Mouse (Mus musculus) C2C12 (cell line): ENCODE data around the gene Rhobtb1. TPM values are rescaled to one million over a fixed set of nuclear protein-coding genes. Genes with fewer than 3 reads are reported as not detected.

ENCODE experiments used
- H3K27me3 ChIP-seq: one replicate; pipeline ENCODE4 v1.6.1; 2011; ENCODE audit not compliant: control insufficient read depth, insufficient read depth, insufficient read length
- H3K36me3 ChIP-seq: one replicate; pipeline ENCODE4 v1.6.1; 2011; ENCODE audit not compliant: control insufficient read depth, insufficient read depth
- H3K4me3 ChIP-seq: one replicate; pipeline ENCODE4 v1.5.1; 2011; ENCODE audit warnings: mild to moderate bottlenecking, control low read depth; ENCODE audit not compliant: poor library complexity, insufficient read depth, severe bottlenecking
- H3K79me2 ChIP-seq: one replicate; pipeline ENCODE4 v1.6.1; 2011; ENCODE audit not compliant: control insufficient read depth, insufficient read depth
- H3K79me3 ChIP-seq: one replicate; pipeline ENCODE4 v1.6.1; 2011; ENCODE audit warnings: low read depth, control low read depth
- H3ac ChIP-seq: one replicate; pipeline ENCODE3; 2011; ENCODE audit warnings: low read depth; ENCODE audit not compliant: control insufficient read depth, insufficient read length
- CEBPB ChIP-seq: IDR thresholded peaks from one replicate; pipeline ENCODE4 v1.6.1; 2011; ENCODE audit warnings: low read depth, mild to moderate bottlenecking, control low read depth, moderate library complexity
- CTCF ChIP-seq: IDR thresholded peaks from one replicate; pipeline ENCODE4 v1.5.1; 2011; ENCODE audit not compliant: control insufficient read depth, insufficient read depth, insufficient read length
- FOSL1 ChIP-seq: IDR thresholded peaks from one replicate; pipeline ENCODE4 v1.8.0; 2011; ENCODE audit warnings: mild to moderate bottlenecking, low read length; ENCODE audit not compliant: poor library complexity, insufficient read depth, severe bottlenecking
- MAX ChIP-seq: IDR thresholded peaks from one replicate; pipeline ENCODE4 v1.6.1; 2011; ENCODE audit warnings: mild to moderate bottlenecking, control low read depth
- MYOD1 ChIP-seq: IDR thresholded peaks from one replicate; pipeline ENCODE4 v1.6.1; 2011; ENCODE audit warnings: low read depth; ENCODE audit not compliant: control insufficient read depth, insufficient read length
- MYOG ChIP-seq: IDR thresholded peaks from one replicate; pipeline ENCODE4 v1.6.1; 2011; ENCODE audit not compliant: control insufficient read depth, insufficient read length; ENCODE audit errors: extremely low read depth
- USF1 ChIP-seq: IDR thresholded peaks from one replicate; pipeline ENCODE4 v1.6.1; 2011; ENCODE audit warnings: low read depth, mild to moderate bottlenecking, control low read depth, moderate library complexity
- polyA plus RNA-seq: library from polyadenylated mRNA; unstranded; fragments of >200 nt; fragmentation: generic; extraction: Trizol; gene quantifications from one replicate; pipeline ENCODE4 v1.2.1, GENCODE M21; 2012; ENCODE audit warnings: missing spikeins

The Rhobtb1 gene
- polyA plus RNA-seq, 1 experiment: 3.8 TPM

DNA sequence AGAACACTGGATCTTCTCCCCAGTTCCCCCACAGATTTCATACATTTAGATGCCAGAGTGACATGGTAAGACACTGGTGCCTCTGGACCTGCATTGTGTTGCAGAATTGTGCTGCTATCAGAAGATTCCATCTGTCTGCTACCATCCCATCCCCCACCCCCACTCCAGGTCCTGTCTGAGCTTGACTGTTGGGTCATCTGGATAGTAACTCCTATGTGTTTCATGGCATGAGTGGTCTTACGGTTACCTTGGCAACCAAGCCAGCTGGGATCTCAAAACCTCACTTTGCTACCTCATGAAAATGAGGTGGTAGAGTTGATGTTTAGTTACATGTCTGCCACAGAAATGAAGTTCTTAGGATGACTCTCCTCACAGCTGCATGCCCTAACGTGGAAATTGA, 112.7 kb downstream of the Rhobtb1 start:
- no peak overlapping the region for H3K4me3 ChIP-seq
- no peaks in the 10 kb centered on the region for H3K79me2 ChIP-seq
- TF ChIP-seq MYOD1 (no peak), FOSL1 (no peak), CEBPB (no peak), USF1 (no peak), CTCF (no peak), MAX (no peak), MYOG (no peak)
- H3K79me3 ChIP-seq: no peaks in the 10 kb centered on the region
- H3K27me3 ChIP-seq: no peaks in the 10 kb centered on the region
- H3ac ChIP-seq: no peak overlapping the region
- H3K36me3 ChIP-seq: no peaks in the 10 kb centered on the region

DNA sequence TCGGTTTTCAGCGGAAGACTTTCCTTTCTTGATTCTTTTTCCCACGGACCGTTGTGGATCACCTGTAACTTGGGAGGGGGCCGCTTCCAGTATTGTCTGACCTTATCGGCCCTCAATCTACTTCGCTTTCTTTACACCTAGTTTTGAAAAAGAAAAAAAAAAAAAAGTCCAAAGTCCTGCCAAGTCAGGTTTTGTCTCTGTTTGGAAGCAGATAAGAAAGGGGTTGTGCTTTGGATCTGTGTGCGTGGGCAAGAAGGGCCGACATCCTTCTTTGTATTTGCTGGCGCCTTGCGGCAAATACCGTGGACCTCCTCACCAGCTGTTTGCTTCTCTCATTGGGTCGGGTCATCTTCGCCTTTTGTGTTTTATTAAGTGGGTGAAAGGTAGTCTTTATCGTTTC, 114.2 kb downstream of the Rhobtb1 start:
- H3K4me3 ChIP-seq: no peak overlapping the region
- TF ChIP-seq MYOD1 (no peak), CTCF (no peak), MAX (no peak), USF1 (no peak)
- no peaks in the 10 kb centered on the region for H3K79me3 ChIP-seq

DNA sequence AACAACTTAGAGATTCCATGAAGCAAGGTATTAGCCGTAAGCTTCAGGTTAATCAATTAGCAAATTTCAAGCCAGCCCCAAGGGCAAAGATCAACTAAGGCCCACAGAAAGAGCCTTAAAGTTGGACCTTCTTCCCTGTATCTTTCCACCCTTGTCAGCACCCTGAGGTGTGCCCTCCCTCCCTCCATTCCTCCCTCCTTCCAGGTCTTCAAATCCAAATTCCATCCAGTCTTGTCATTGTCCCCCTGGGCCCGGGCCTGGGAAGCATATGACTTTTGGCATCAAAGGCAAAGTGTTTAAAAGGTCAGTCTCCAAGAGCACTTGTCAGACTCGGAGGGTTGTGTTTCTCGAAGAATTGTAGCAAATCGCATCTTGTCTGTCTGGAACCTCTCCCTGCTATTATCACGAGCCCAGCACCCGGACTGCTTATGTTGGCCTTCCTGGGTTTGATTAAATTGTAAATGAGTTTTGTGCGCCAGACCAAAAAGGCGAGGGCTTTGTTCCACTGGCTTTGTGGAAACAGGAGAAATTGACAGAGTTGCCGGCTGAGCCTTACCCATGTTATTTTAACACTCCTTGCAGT, 116.9 kb downstream of the Rhobtb1 start:
- Histone ChIP-seq H3K36me3 (peaks cover 14% of the 10 kb centered on the region), H3K79me3 (no peaks in the 10 kb centered on the region)

More for the DNA sequence above, 114.2 kb downstream of the Rhobtb1 start:
- Histone ChIP-seq H3K27me3 (no peaks in the 10 kb centered on the region), H3ac (no peak overlapping the region), H3K36me3 (peaks cover 5% of the 10 kb centered on the region), H3K79me2 (no peaks in the 10 kb centered on the region)

DNA sequence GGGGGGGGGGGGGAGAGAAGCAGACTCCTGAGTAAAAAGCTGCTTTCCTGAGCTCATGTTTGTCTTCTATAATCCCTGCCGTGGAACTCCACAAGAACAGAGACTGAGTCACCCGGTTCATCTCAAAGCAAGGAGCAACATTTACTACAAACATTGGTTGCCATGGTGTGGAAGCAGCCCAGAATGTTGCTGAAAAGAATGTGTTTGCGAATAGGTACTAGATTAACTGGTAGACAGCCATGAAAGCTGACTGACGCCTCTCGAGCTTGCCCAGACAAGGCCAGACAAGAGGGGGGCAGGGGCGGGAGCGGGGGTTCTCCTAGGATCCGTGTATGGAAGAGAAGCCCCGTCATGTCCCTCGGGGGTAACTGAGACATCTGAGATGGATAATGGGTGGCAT, 120.2 kb downstream of the Rhobtb1 start:
- Histone ChIP-seq H3K27me3 (no peaks in the 10 kb centered on the region), H3K79me2 (no peaks in the 10 kb centered on the region), H3K79me3 (no peaks in the 10 kb centered on the region), H3ac (no peak overlapping the region), H3K36me3 (peaks cover 20% of the 10 kb centered on the region), H3K4me3 (no peak overlapping the region)
- TF ChIP-seq CTCF (no peak), CEBPB (no peak), USF1 (no peak), FOSL1 (no peak), MYOG (no peak), MAX (no peak), MYOD1 (no peak)

More for the DNA sequence above, 116.9 kb downstream of the Rhobtb1 start:
- no peak for TF ChIP-seq MYOD1
- TF ChIP-seq USF1: no peak
- no peak for TF ChIP-seq CEBPB
- TF ChIP-seq MYOG: no peak
- TF ChIP-seq MAX: no peak
- no peak for TF ChIP-seq FOSL1
- TF ChIP-seq CTCF: no peak
- no peak overlapping the region for H3K4me3 ChIP-seq
- H3K27me3 ChIP-seq: no peaks in the 10 kb centered on the region
- no peak overlapping the region for H3ac ChIP-seq
- H3K79me2 ChIP-seq: no peaks in the 10 kb centered on the region

DNA sequence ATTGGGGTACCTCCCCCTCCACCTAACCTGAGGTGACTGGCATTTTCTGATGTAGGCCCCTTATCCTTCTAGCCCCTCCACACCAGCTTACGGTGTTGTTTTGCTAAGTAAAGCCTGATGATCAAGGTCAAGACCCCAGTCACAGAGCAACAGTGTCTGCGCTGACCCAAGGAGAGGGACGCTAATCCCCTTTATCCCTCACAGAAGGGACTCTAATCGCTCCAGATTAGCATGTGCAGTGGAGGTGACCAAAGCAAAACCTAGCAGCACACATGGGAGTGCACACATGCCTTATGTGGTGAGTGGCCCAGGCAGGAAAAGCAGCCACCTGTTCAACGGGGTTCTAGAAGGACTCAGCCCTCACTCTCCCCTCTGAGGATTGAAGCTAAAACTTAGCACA, 123.0 kb downstream of the Rhobtb1 start:
- H3K27me3 ChIP-seq: no peaks in the 10 kb centered on the region
- no peaks in the 10 kb centered on the region for H3K79me3 ChIP-seq
- no peak overlapping the region for H3K4me3 ChIP-seq
- peaks cover 20% of the 10 kb centered on the region for H3K36me3 ChIP-seq
- no peak overlapping the region for H3ac ChIP-seq
- H3K79me2 ChIP-seq: no peaks in the 10 kb centered on the region
- TF ChIP-seq CTCF (no peak), MYOD1 (no peak), CEBPB (no peak), USF1 (no peak), MYOG (no peak), MAX (no peak), FOSL1 (no peak)

DNA sequence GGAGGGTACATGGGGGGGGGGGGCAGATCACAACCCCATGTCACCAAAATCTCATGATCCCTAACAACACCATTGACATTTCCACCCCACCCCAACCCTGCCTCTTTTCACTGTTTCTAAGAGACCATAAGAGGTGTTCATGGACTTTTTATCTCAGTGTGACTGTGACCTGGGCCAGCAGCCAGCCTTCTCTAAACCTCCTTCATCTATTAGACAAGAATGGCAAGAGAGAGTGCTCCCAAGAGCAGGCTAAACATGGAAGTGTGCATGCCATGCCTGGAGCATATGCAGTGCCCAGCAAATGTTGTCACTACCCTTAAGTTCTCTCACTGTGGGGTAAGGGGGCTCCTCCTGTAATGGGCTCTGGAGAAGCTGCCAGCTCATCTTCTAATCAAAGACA, 123.5 kb downstream of the Rhobtb1 start:
- Histone ChIP-seq H3K36me3 (peaks cover 21% of the 10 kb centered on the region), H3K79me2 (no peaks in the 10 kb centered on the region), H3ac (no peak overlapping the region), H3K4me3 (no peak overlapping the region), H3K79me3 (no peaks in the 10 kb centered on the region), H3K27me3 (no peaks in the 10 kb centered on the region)
- TF ChIP-seq MYOD1 (no peak), USF1 (no peak), CEBPB (no peak), MAX (no peak), MYOG (no peak), CTCF (no peak), FOSL1 (no peak)
